Mouse (Mus musculus): ENCODE measurements around the gene Pcare. TPM values are rescaled to one million over a fixed set of nuclear protein-coding genes. Genes with fewer than 3 reads are reported as not detected.

The Pcare gene
- not detected in 2 replicates for polyA plus RNA-seq (2015; fragmentation: Nextera tagmentation; extraction: Ambion mirVana)

GRCm38 (mm10) chr17:71752831-71753230 lies at the start of gene Pcare:
Gene Pcare (minus strand): TSS chr17:71752894.
- H3K27ac ChIP-seq (replicated peaks): no peak within 1 kb of the TSS
- H3K4me1 ChIP-seq (replicated peaks): peaks cover 2% of the 10 kb centered on the region; the same call in 1 of the 2 replicates
- H3K9me3 ChIP-seq: no peaks in the 10 kb centered on the region
- 78% methylated on average over 10 of the region's 10 CpGs for WGBS
- H3K4me3 ChIP-seq: no peak within 1 kb of the TSS
- H3K4me2 ChIP-seq: no peak within 1 kb of the TSS
- H3K27me3 ChIP-seq: no peaks in the 10 kb centered on the region
- no peak for ATAC-seq (ENCODE audit: low read depth)
- no peaks in the 10 kb centered on the region for H3K36me3 ChIP-seq
- H3K9ac ChIP-seq: no peak within 1 kb of the TSS

GRCm38 (mm10) chr17:71795521-71796205 lies 43.0 kb upstream of the Pcare start:
- no peak overlapping the region for H3K27ac ChIP-seq (replicated peaks)
- no peaks in the 10 kb centered on the region for H3K9me3 ChIP-seq
- H3K4me1 ChIP-seq (replicated peaks): no peaks in the 10 kb centered on the region
- H3K27me3 ChIP-seq: no peaks in the 10 kb centered on the region
- WGBS: 86% methylated on average over 15 of the region's 15 CpGs
- peaks cover 51% of the 10 kb centered on the region for H3K36me3 ChIP-seq
- ATAC-seq (ENCODE audit: low read depth): no peak
- no peak overlapping the region for H3K4me2 ChIP-seq
- no peak overlapping the region for H3K9ac ChIP-seq
- H3K4me3 ChIP-seq: no peak overlapping the region

- H3K36me3 ChIP-seq: peaks cover 47% of the 10 kb centered on the region
- H3K4me2 ChIP-seq: no peak overlapping the region
- H3K9ac ChIP-seq: no peak overlapping the region
- ATAC-seq (ENCODE audit: low read depth): no peak
- WGBS: 84% methylated on average over 4 of the region's 4 CpGs
- H3K27me3 ChIP-seq: no peaks in the 10 kb centered on the region
- H3K9me3 ChIP-seq: peaks cover 6% of the 10 kb centered on the region; the same call in 1 of the 2 replicates
- H3K4me1 ChIP-seq (replicated peaks): no peaks in the 10 kb centered on the region
- H3K27ac ChIP-seq (replicated peaks): no peak overlapping the region
- H3K4me3 ChIP-seq: no peak overlapping the region
Measured at GRCm38 (mm10) chr17:71791622-71792021, 38.9 kb upstream of the Pcare start.

GRCm38 (mm10) chr17:71791109-71791508 lies 38.4 kb upstream of the Pcare start:
- Histone ChIP-seq H3K9ac (no peak overlapping the region), H3K4me3 (no peak overlapping the region), H3K4me2 (no peak overlapping the region), H3K36me3 (peaks cover 47% of the 10 kb centered on the region), H3K4me1 (replicated peaks) (no peaks in the 10 kb centered on the region), H3K27me3 (no peaks in the 10 kb centered on the region), H3K27ac (replicated peaks) (no peak overlapping the region), H3K9me3 (peaks cover 6% of the 10 kb centered on the region; the same call in 1 of the 2 replicates)
- 90% methylated on average over 4 of the region's 4 CpGs for WGBS
- no peak for ATAC-seq (ENCODE audit: low read depth)

- peaks cover 32% of the 10 kb centered on the region for H3K4me1 ChIP-seq (replicated peaks)
- no peak overlapping the region for H3K27ac ChIP-seq (replicated peaks)
- no peak overlapping the region for H3K9ac ChIP-seq
- H3K27me3 ChIP-seq: 0 out of 2 replicates have a peak, but pooled peaks cover 3% of the 10 kb centered on the region
- H3K4me2 ChIP-seq: no peak overlapping the region
- H3K4me3 ChIP-seq: no peak overlapping the region
- no peak for ATAC-seq (ENCODE audit: low read depth)
- H3K9me3 ChIP-seq: peaks cover 6% of the 10 kb centered on the region; the same call in 1 of the 2 replicates
- H3K36me3 ChIP-seq: peaks cover 15% of the 10 kb centered on the region; the same call in 1 of the 2 replicates
Measured at GRCm38 (mm10) chr17:71786456-71786855, 33.8 kb upstream of the Pcare start.

- ATAC-seq (ENCODE audit: low read depth): no peak
- H3K27ac ChIP-seq (replicated peaks): peak overlapping the region; percentile 75; the same call in 1 of the 2 replicates
- H3K9me3 ChIP-seq: peaks cover 5% of the 10 kb centered on the region; the same call in 1 of the 2 replicates
- peaks cover 9% of the 10 kb centered on the region; the same call in 1 of the 2 replicates for H3K27me3 ChIP-seq
- H3K9ac ChIP-seq: peak overlapping the region; percentile 94
- H3K4me2 ChIP-seq: peak overlapping the region; percentile 80
- H3K4me3 ChIP-seq: peak overlapping the region; percentile 86
- 10% methylated on average over 10 of the region's 10 CpGs for WGBS
- H3K4me1 ChIP-seq (replicated peaks): peaks cover 32% of the 10 kb centered on the region
- no peaks in the 10 kb centered on the region for H3K36me3 ChIP-seq
Measured at GRCm38 (mm10) chr17:71783366-71783735, 30.7 kb upstream of the Pcare start.

GRCm38 (mm10) chr17:71782699-71783365 lies 30.1 kb upstream of the Pcare start:
- Histone ChIP-seq H3K4me1 (replicated peaks) (peaks cover 32% of the 10 kb centered on the region), H3K27me3 (peaks cover 9% of the 10 kb centered on the region; the same call in 1 of the 2 replicates), H3K4me2 (peak overlapping the region; percentile 80), H3K9me3 (0 out of 2 replicates have a peak, but pooled peaks cover 4% of the 10 kb centered on the region), H3K36me3 (no peaks in the 10 kb centered on the region), H3K4me3 (peak overlapping the region; percentile 86), H3K9ac (peak overlapping the region; percentile 94), H3K27ac (replicated peaks) (peak overlapping the region; percentile 75)
- WGBS: under 1% methylated on average over 55 of the region's 59 CpGs
- peak; percentile 79 for ATAC-seq (ENCODE audit: low read depth)

- under 1% methylated on average over 29 of the region's 29 CpGs for WGBS
- Histone ChIP-seq H3K4me1 (replicated peaks) (peaks cover 32% of the 10 kb centered on the region), H3K9ac (peak overlapping the region; percentile 94), H3K27ac (replicated peaks) (peak overlapping the region; percentile 75), H3K4me2 (peak overlapping the region; percentile 80), H3K36me3 (no peaks in the 10 kb centered on the region), H3K27me3 (peaks cover 9% of the 10 kb centered on the region; the same call in 1 of the 2 replicates), H3K9me3 (0 out of 2 replicates have a peak, but pooled peaks cover 4% of the 10 kb centered on the region), H3K4me3 (peak overlapping the region; percentile 86)
- peak; percentile 94 for ATAC-seq (ENCODE audit: low read depth)
Measured at GRCm38 (mm10) chr17:71782242-71782698, 29.6 kb upstream of the Pcare start.

GRCm38 (mm10) chr17:71780945-71781344 lies 28.3 kb upstream of the Pcare start:
- Histone ChIP-seq H3K9me3 (0 out of 2 replicates have a peak, but pooled peaks cover 4% of the 10 kb centered on the region), H3K4me2 (no peak overlapping the region), H3K9ac (no peak overlapping the region), H3K27ac (replicated peaks) (no peak overlapping the region), H3K27me3 (peaks cover 9% of the 10 kb centered on the region; the same call in 1 of the 2 replicates), H3K36me3 (no peaks in the 10 kb centered on the region), H3K4me1 (replicated peaks) (peaks cover 32% of the 10 kb centered on the region), H3K4me3 (no peak overlapping the region)
- no peak for ATAC-seq (ENCODE audit: low read depth)
- WGBS: 90% methylated on average over 4 of the region's 4 CpGs

- WGBS: 81% methylated on average over 2 of the region's 2 CpGs
- H3K9me3 ChIP-seq: 0 out of 2 replicates have a peak, but pooled peaks cover 4% of the 10 kb centered on the region
- H3K4me1 ChIP-seq (replicated peaks): peaks cover 31% of the 10 kb centered on the region
- H3K27me3 ChIP-seq: peaks cover 9% of the 10 kb centered on the region; the same call in 1 of the 2 replicates
- ATAC-seq (ENCODE audit: low read depth): no peak
- no peaks in the 10 kb centered on the region for H3K36me3 ChIP-seq
- H3K4me3 ChIP-seq: no peak overlapping the region
- no peak overlapping the region for H3K9ac ChIP-seq
- no peak overlapping the region for H3K4me2 ChIP-seq
- H3K27ac ChIP-seq (replicated peaks): no peak overlapping the region
Measured at GRCm38 (mm10) chr17:71780490-71780889, 27.8 kb upstream of the Pcare start.

GRCm38 (mm10) chr17:71778696-71779095 lies 26.0 kb upstream of the Pcare start:
- Histone ChIP-seq H3K27me3 (peaks cover 9% of the 10 kb centered on the region; the same call in 1 of the 2 replicates), H3K9ac (no peak overlapping the region), H3K27ac (replicated peaks) (no peak overlapping the region), H3K4me3 (no peak overlapping the region), H3K9me3 (0 out of 2 replicates have a peak, but pooled peaks cover 4% of the 10 kb centered on the region), H3K36me3 (no peaks in the 10 kb centered on the region), H3K4me1 (replicated peaks) (peaks cover 16% of the 10 kb centered on the region), H3K4me2 (no peak overlapping the region)
- ATAC-seq (ENCODE audit: low read depth): no peak
- 80% methylated on average over 3 of the region's 3 CpGs for WGBS

GRCm38 (mm10) chr17:71775279-71775678 lies 22.6 kb upstream of the Pcare start:
- no peak overlapping the region for H3K27ac ChIP-seq (replicated peaks)
- H3K4me1 ChIP-seq (replicated peaks): no peaks in the 10 kb centered on the region
- H3K36me3 ChIP-seq: no peaks in the 10 kb centered on the region
- ATAC-seq (ENCODE audit: low read depth): no peak
- no peaks in the 10 kb centered on the region for H3K27me3 ChIP-seq
- WGBS: 82% methylated on average over 4 of the region's 4 CpGs
- H3K9me3 ChIP-seq: 0 out of 2 replicates have a peak, but pooled peaks cover 4% of the 10 kb centered on the region
- H3K4me3 ChIP-seq: no peak overlapping the region
- no peak overlapping the region for H3K4me2 ChIP-seq
- H3K9ac ChIP-seq: no peak overlapping the region

Data from neural tube, embryonic 13.5 days (tissue).